Mouse (Mus musculus): ENCODE measurements around the gene Ckap5.
"Not testable (repeated sequence)": the region's sequence is repeated elsewhere in the genome, so short reads cannot be mapped to it uniquely, and the experiment has no call there.

The Ckap5 gene

DNA sequence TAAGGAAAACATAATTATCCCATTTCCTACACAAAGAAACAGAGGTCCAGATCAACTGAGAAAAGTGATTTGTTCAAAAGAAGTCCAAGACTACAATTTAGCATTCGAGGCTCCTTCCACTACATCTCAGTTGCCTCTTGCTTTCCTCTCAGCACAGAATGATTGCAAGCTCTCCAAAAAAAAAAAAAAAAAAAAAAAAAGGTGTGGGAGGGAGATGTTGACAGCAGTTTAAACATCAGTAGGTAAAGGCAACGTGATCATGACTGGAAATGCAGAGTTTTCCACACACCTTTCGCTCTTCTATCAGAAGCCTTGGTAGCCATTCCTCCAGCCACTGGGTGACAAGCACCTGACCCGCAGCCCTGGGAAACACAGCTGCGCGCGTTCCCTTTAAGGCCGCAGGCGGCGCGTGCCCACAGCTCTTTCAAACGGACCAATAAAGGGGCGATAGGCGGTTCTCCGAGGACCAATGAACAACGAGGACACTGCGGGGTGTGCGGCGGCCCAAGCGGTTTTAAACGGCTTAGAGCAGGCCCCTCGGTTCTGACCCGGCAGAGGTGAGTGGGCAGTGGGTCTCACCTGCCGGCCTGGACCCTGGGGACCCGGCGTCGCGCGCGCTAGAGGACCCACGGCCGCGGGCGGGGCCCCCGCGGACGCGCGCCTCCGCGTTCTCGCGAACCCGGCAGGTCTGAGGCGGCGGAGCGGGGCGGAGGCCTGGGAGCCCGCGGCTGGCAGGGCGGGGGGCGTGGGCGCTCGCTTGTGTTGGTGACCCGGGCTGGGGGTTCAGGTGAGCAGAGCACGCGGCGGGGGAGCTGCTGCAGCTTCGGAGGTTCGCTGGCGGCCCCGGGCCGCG is at the start of gene Ckap5:
Gene Ckap5 (plus strand): TSS at position 469 of the 853 bp plus-strand sequence.
- peak; percentile 97 for DNase-seq (ENCODE audit: extremely low spot score, low spot score)

DNA sequence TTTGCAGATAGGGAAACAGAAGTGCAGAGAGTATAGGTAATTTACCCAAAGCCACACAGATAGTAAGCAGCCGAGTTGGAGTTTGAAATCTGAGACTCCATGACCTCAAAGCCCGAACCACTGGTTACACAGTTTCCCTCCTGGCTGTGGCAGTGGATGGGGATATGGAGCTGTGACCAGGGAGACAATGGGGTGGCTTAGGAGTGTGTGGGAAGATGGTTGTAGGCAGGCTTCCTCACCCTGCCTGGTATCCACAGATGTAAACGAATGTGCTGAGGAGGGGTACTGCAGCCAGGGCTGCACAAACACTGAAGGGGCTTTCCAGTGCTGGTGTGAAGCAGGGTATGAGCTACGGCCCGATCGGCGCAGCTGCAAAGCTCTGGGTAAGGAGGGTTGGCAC is 49.7 kb upstream of the Ckap5 start:
- DNase-seq (ENCODE audit: extremely low spot score, low spot score): no peak

DNA sequence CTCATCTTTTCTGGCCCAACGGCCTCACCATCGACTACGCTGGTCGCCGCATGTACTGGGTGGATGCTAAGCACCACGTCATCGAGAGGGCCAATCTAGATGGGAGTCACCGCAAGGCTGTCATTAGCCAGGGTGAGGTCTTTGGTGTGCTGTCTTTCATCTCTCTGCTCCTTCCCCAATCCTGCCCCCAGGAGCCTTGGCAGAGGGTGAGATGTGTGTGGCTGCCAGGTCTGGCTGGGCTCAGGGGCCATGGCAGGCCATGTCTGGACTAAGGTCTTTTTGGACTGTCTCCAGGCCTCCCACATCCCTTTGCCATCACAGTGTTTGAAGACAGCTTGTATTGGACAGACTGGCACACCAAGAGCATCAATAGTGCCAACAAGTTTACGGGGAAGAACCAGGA is 46.2 kb upstream of the Ckap5 start:
- DNase-seq (ENCODE audit: extremely low spot score, low spot score): no peak

DNA sequence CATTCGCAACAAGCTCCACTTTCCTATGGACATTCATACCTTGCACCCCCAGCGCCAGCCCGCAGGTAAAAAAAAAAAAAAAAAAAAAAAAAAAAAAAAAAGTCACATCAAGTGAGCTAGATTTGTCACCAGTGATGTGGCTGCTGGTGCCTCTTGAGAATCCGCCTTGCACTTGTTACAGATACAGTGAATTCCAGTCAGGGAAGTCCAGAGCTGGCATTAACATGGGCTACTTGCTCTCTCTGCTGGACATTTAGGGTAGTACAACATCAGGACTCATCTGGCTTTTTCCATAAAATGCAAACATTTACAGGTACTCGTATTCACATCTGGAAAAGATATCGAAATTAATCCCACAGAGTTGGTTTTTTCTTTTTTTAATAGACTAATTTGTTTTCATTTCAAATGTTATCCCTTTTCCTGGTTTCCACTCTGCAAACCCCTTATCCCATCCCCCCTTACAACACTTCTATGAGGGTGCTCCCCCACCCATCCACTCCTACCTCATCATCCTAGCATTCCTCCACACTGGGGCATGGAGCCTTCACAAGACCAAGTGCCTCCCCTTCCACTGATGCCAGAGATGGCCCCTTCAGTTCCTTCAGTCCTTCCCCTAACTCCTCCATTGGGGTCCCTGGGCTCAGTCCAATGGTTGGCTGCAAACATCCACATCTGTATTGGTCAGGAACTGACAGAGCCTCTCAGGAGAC is 45.6 kb upstream of the Ckap5 start:
- no peak for DNase-seq (ENCODE audit: extremely low spot score, low spot score)

DNA sequence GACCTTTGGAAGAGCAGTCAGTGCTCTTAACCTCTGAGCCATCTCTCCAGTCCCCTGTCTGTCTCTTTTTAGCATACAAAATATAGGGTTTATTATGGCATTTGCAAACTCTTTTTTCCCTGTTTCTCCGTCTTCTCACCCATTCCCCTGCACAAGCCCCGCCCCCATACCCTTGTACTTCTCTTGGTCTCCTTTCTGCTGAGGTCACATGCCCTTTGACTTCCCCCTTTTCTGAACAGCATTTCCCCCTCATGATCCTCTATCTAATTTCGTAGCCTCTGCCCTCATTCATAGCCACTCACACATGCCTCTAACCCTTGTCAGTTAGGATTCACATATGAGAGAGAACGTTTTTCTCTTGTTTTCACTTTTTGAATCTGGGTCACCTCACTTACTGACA is 41.9 kb upstream of the Ckap5 start:
- no peak for DNase-seq (ENCODE audit: extremely low spot score, low spot score)

DNA sequence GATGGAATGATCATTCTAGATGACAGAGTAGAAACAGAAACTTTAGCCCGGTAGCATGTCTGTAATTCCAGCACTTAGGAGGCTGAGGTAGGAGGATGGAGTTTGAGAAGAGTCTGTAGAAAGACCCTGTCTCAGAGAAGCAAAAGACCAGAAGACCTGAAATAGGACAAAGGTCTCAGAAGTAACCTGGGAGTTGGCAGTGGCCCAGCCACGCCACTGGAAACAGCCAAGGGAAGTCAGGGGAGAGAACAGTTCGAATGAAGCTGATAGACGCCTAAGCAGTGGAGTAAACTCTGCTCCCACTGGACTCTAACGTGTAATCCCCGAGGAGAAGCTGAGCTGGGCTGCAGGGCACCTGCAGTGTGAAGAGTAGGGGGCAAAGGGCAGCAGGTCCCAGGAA is 41.3 kb upstream of the Ckap5 start:
- no peak for DNase-seq (ENCODE audit: extremely low spot score, low spot score)

DNA sequence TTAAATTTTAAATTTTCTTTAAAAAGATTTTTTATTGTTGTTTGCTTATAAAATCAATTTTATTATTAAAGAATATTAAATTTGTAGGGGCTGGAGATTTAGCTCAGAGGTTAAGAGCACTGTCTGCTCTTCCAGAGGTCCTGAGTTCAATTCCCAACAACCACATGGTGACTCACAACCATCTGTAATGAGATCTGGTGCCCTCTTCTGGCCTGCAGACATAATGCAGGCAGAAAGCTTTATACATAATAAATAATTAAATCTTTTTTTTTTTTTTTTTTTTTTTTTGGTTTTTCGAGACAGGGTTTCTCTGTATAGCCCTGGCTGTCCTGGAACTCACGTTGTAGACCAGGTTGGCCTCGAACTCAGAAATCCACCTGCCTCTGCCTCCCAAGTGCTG is 39.3 kb upstream of the Ckap5 start:
- not testable (repeated sequence) for DNase-seq (ENCODE audit: extremely low spot score, low spot score)

DNA sequence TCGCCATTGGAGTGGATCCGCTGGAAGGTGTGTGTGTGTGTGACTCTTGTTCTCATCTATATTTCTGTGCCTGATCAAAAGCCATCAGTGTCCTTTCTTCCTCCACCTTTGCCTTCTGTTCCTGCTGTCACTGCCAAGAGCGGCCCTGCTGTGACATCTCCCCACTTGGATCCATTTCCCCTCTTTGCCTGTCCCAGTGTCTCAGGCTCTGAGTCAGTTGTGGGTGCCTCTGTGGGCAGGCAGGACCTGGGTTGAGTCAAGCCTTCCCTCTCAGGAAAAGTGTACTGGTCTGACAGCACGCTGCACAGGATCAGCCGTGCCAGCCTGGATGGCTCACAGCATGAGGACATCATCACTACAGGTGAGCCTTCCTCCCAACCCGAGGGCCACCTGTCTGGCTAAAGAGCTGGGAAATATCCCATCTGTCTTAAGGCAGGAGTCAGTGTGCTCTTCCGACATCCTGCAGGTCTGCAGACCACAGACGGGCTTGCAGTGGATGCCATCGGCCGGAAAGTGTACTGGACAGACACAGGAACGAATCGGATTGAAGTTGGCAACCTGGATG is 34.4 kb upstream of the Ckap5 start:
- DNase-seq (ENCODE audit: extremely low spot score, low spot score): no peak

DNA sequence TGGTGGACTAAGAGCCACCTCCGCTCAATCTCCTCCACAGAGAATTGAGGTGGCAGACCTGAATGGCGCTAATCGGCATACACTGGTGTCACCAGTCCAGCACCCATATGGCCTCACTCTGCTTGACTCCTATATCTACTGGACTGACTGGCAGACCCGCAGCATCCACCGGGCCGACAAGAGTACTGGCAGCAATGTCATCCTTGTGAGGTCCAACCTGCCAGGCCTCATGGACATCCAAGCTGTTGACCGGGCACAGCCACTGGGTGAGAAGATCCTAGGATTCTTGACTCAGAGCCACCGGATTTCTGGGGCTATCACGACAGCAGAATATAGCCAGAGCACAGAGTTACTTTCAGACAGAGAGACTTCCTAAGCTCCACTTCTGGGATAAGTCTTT is 32.6 kb upstream of the Ckap5 start:
- DNase-seq (ENCODE audit: extremely low spot score, low spot score): no peak

DNA sequence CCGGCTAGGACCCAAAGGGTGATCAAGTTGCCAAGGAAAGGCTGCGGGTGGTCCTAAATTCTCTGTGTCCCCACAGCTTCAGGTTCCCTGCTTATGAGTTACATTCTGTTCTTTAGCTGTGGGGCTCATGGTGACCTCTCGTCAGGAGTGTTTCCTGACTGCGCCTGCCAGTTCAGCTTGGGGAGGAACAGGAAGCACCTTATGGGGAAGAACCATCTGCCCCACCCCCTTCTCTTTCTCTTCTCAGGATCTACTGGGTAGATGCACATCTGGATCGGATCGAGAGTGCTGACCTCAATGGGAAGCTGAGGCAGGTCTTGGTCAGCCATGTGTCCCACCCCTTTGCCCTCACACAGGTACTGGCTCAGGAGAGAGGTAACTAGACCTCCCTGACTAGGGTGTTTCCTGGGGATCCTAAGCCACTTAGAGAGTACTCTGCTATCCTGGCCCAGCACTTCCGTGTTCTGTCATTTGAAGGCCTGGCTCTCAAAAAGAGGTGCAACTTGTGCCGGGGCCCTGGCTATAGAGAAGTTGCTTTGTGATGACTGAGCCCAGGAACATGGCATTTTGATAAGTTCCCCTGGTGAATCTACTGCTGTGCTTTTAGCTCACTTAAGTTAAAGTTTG is 28.4 kb upstream of the Ckap5 start:
- DNase-seq (ENCODE audit: extremely low spot score, low spot score): no peak

DNA sequence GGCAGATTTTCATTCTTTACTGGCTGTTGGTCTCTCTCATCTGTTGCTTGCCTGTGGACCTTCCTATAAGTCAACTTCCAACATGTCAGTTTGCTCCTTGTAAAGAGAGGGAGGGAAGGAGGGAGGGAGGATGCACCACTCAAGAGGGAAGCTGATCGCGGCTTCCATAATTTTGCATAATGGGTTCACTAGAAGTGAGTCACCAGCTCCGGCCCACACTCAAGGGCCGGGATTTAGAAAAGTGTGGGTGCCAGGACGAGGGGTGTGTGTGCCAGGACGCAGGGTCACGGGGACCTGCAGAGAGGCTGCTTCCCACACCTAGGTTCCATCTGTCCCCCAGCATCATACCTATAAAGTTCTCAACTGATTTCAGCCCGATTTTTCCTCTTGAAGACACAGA is 18.5 kb upstream of the Ckap5 start:
- no peak for DNase-seq (ENCODE audit: extremely low spot score, low spot score)

DNA sequence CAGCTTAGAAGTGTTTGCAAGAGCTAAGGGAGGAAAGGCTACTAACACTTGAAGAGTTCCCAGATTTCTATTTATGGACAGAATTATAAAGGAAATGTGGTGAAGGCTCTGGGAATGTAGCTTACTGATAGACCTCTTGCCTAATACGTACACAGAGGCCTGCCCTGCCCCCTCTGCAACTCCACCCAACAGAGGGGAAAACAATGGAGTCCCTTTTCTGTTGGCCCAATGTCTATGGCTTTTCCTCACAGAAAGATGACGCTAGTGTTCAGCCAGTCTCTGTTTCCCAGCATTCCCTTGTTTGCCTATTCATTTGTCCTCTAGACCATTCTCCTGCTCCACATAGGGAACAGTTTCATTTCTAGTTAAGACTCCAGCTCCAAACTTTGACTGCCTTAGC is 9.4 kb upstream of the Ckap5 start:
- DNase-seq (ENCODE audit: extremely low spot score, low spot score): no peak

DNA sequence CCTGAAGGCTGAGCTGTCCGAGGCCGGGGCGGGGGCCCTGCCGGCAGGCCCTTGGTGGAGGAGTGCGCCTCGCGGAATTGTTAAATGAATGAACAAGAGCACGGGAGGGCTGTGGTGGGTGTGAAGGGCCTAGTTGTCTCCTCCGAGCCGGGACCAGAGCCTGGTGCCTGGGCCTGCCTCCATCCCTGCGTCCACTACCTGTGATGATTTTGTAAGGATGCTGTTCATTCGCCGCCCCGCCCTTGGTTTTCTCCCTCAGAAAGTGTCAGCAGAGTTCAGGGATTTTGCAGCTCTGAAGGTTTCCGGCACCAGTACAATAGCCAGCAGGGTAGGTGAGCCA is 555 bp downstream of the Ckap5 start:
- DNase-seq (ENCODE audit: extremely low spot score, low spot score): no peak

DNA sequence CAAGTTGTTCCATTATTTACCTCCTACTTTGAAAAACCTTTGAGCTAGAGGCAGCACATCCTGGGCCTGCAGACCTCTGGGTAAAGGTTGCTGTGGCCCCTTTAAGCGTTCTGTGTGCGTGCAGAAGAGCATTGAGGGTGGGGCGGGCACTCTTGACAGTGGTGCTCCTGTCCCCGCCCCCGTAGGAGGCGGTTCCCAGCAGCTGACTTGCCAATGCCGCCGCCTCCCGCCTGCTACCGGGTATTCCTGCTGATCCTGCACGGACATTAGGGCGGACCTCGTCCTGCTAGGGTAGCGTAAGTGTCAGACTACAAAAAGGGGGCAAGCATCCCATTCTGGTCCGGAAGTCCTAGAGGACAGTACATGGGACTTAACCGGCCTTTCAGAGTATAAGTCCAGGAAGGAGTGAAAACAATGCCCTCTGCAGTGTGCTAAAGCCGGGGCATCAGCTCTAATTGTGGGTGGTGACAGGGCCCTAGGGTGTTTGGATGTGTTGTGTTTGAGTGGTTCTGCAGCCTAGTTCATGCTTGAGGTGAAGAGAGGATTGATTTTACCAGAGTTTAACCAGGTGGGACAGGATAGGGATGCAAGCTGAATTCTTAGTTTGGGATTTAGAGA is 11.1 kb downstream of the Ckap5 start:
- peak; percentile 67 for DNase-seq (ENCODE audit: extremely low spot score, low spot score)

DNA sequence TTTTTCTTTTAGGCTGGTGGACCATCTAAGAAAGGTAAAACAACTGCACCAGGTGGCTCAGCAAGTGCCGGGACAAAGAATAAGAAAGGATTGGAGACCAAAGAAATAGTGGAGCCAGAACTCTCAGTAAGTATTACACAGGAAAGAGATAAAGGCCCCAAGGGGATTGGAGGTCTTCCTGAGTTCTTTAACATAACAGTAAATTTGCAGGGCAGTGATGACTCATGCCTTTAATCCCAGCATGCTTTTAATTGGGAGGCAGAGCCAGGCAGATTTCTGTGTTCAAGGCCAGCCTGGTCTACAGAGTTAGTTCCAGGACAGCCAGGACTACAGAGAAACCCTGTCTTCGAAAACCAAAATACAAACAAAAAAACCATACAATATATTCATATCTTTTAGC is 41.6 kb downstream of the Ckap5 start:
- DNase-seq (ENCODE audit: extremely low spot score, low spot score): no peak

DNA sequence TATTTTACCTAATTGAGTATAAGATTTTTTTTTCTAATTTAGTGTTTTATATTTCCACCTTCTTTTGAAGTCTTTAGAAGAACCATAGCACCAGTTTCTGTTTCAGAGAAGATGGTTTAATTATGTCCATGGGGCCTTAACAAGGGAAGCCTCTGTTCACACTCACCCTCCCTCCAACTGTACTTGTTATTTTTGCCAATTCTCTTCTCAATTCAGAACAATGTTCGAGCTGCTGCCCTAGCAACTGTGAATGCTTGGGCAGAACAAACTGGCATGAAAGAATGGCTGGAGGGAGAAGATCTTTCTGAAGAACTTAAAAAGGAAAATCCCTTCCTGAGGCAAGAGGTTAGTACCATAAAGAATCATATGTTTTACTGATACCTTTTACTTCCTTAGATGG is 54.3 kb downstream of the Ckap5 start:
- DNase-seq (ENCODE audit: extremely low spot score, low spot score): no peak

DNA sequence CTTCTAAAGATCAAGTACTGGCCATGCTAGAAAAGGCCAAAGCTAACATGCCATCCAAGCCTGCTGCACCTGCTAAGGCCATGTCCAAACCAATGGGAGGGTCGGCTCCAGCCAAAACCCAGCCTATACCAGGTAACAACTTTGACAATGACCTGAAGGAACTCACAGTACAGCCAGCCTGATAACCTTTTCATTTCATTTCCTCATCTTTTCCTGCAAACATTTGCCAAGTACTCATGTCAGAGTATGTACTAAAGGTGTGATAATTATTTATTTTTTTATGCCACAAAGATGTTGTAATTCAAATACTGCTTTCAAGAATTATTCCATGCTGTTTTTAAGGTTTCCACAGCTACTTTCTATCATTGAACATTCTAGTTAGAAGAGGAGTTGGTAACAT is 59.7 kb downstream of the Ckap5 start:
- no peak for DNase-seq (ENCODE audit: extremely low spot score, low spot score)

DNA sequence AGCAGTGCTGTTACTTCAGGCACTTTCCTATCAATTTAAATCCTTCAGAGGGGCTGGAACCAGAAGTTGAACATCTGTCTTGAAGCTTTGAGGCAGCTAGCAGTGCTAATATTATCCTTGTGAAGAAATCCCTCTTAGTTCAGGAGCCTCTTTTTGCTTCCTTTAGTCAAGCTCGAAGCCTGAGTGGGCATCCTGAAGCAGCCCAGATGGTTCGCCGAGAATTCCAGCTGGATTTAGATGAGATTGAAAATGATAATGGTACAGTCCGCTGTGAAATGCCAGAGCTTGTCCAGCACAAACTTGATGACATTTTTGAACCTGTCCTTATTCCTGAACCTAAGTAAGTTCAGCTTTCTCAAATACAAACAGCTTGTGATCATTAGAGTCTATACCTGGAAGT is 73.9 kb downstream of the Ckap5 start:
- DNase-seq (ENCODE audit: extremely low spot score, low spot score): no peak

DNA sequence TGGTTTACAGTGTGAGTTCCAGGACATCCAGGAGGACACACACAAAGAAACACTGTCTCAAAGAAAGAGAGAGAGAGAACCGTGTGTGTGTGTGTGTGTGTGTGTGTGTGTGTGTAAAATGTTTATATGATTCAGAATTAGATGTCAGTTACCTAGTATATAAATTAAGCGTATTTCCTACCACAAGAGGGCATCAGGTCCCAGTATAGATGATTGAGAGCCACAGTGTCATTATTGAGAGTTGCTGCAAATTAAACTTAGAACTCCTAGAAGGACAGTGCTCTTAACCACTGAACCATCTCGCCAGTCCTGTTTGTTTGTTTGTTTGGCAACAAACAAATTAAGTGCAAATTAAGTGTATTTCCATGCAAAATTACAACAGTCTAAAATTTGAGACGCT is 75.8 kb downstream of the Ckap5 start:
- no peak for DNase-seq (ENCODE audit: extremely low spot score, low spot score)

DNA sequence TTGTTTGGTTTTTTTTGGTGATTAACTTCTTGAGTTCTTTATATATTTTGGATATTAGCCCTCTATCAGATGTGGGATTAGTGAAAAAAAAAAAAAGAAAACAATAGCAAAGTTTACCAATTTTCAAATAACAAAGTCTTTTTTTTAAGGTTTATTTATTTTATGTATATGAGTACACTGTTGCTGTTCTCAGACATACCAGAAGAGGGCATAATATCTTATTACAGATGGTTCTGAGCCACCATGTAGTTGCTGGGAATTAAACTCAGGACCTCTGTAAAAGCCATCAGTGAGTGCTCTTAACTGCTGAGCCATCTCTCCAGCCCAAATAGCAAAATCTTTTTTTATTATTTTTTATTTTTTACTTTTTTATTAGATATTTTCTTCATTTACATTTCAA is 82.8 kb downstream of the Ckap5 start:
- not testable (repeated sequence) for DNase-seq (ENCODE audit: extremely low spot score, low spot score)

DNA sequence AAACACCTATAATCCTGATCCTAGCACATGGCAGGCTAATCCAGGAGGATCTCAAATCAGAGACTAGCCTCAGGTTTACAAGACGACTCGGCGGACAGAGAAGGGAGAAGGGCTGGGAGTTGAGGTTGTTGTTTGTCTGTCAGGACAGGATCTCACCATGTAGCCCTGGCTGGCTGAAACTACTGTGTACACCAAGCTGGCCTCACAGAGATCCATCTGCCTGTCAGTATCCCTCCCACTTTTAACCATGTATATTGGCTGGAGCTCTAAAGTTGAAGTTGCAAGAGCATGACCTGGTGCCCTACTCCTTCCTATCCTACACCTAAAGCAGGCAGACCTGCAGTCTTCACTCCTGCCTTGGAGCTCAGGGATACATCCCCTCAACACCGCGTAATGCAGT is 95.8 kb downstream of the Ckap5 start:
- no peak for DNase-seq (ENCODE audit: extremely low spot score, low spot score)

DNA sequence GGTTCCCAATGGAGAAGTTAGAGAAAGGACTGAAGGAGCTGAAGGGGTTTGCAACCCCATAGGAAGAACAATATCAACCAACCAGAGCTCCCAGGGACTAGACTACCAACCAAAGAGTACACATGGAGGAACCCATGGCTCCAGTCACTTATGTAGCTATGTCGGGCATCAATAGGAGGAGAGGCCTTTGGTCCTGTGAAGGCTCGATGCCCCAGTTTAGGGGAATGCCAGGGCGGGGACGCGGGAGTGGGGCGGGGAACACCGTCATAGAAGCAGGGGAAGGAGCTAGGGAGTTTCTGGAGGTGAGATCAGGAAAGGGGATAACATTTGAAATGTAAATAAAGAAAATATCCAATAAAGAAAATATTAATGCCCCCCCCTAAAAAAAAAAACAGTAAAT is 96.8 kb downstream of the Ckap5 start:
- not testable (repeated sequence) for DNase-seq (ENCODE audit: extremely low spot score, low spot score)
